Mouse (Mus musculus): ENCODE results near the gene Gdf11. TPM values are rescaled to one million over a fixed set of nuclear protein-coding genes. Genes with fewer than 3 reads are reported as not detected.

Gene Gdf11
- polyA plus RNA-seq (2012; rRNA removed): 0.53 and 0.82 TPM in 2 replicates

DNA sequence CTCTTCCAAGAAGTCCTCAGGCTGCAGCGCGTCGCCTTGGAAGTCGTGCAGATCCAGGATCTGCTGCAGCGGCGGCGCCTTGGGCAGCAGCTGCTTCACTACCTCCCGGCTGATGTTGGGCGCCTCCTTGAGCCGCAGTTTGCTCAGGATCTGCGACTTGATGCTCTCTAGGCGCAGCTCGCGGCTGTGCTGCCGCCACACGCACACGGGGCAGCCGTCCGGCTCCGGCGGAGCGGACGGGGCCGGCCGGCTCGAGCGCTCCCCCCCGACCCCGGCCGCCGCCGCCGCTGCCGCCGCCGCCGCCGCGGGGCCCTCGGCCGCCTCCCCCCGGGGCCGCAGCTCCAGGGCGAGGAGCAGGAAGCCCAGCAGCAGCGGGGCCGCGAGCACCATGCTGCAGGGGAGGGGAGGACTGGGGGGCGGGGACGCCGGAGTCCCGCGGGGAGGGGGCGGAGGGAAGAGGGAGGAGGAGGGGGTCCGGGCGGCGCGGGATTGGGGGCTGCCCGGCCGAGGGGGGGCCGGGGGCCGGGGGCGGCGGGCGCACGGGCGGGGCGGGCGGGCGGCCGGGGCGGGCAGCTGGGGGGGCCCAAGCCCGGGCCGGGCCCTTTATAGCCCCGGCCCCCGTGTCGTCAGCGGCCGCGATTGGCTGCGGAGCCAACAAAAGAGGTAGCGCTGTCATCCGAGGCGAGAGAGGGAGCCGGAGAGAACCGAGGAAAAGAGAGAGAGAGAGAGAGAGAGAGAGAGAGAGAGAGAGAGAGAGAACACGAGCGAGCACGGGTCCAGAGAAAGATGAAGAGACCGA is at the start of gene Gdf11:
TSS of gene Gdf11 (minus strand) at position 423 of the 799 bp plus-strand sequence.
- WGBS: under 1% methylated on average over 73 of the region's 89 CpGs
- H3K27me3 ChIP-seq (ENCODE audit: control insufficient read depth, insufficient read depth, low read length): peaks cover 9% of the 10 kb centered on the region
- no peak within 1 kb of the TSS for H3K27ac ChIP-seq (ENCODE audit: insufficient read depth, low read depth, low read length)
- H3K4me1 ChIP-seq (ENCODE audit: control insufficient read depth, insufficient read depth, insufficient read length, low read length): peaks cover 3% of the 10 kb centered on the region
- peak within 1 kb of the TSS; percentile 77 for H3K4me3 ChIP-seq (ENCODE audit: low read depth, low read length)
- H3K36me3 ChIP-seq (ENCODE audit: control insufficient read depth, insufficient read depth, low read length): no peaks in the 10 kb centered on the region
- TF ChIP-seq CTCF (IDR thresholded peaks at IDR 0.05; ENCODE audit: extremely low read depth, insufficient read length, insufficient replicate concordance, low read depth, low read length) (no peak), POLR2A (IDR thresholded peaks at IDR 0.05; ENCODE audit: low read depth, low read length) (no peak)

DNA sequence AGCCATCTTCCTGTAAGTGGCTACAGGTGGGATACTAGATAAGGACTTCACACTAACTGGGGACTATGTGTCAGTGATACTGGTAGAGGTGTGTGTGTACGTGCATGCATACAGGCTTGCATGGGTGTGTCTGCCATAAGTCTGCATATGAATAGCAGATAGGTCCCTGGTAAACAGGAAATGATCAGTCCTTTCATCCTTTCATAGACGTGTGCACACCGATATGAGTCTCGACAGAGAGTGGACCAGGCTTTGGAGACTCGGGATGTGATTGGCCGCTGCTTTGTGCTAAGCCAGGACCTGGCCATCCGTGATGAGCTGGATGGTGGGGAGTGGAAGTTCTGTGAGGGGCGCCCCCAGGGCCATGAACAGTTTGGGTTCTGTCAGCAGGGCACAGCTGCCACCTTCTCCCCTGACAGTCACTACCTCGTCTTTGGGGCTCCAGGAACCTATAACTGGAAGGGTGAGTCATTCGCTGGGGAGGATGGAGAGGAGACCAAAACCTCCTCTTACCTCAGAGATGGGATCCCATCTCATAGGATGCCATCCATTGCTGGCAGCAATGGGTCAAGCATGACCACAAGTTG is 49.0 kb upstream of the Gdf11 start:
- H3K27me3 ChIP-seq (ENCODE audit: control insufficient read depth, insufficient read depth, low read length): no peaks in the 10 kb centered on the region
- WGBS: 83% methylated on average over 10 of the region's 10 CpGs
- H3K4me3 ChIP-seq (ENCODE audit: low read depth, low read length): no peak overlapping the region
- H3K27ac ChIP-seq (ENCODE audit: insufficient read depth, low read depth, low read length): no peak overlapping the region
- peaks cover 2% of the 10 kb centered on the region; the same call in 1 of the 2 replicates for H3K4me1 ChIP-seq (ENCODE audit: control insufficient read depth, insufficient read depth, insufficient read length, low read length)
- TF ChIP-seq POLR2A (IDR thresholded peaks at IDR 0.05; ENCODE audit: low read depth, low read length) (no peak), CTCF (IDR thresholded peaks at IDR 0.05; ENCODE audit: extremely low read depth, insufficient read length, insufficient replicate concordance, low read depth, low read length) (no peak)
- H3K36me3 ChIP-seq (ENCODE audit: control insufficient read depth, insufficient read depth, low read length): no peaks in the 10 kb centered on the region

- Histone ChIP-seq H3K27me3 (ENCODE audit: control insufficient read depth, insufficient read depth, low read length) (peaks cover 3% of the 10 kb centered on the region), H3K4me1 (ENCODE audit: control insufficient read depth, insufficient read depth, insufficient read length, low read length) (peaks cover 7% of the 10 kb centered on the region; the same call in 1 of the 2 replicates), H3K4me3 (ENCODE audit: low read depth, low read length) (peak overlapping the region; percentile 29; the same call in 1 of the 2 replicates), H3K27ac (ENCODE audit: insufficient read depth, low read depth, low read length) (peak overlapping the region; percentile 52), H3K36me3 (ENCODE audit: control insufficient read depth, insufficient read depth, low read length) (no peaks in the 10 kb centered on the region)
- WGBS: 21% methylated on average over 5 of the region's 5 CpGs
- peak; percentile 26; the same call in 1 of the 2 replicates for TF ChIP-seq POLR2A (IDR thresholded peaks at IDR 0.05; ENCODE audit: low read depth, low read length)
- no peak for TF ChIP-seq CTCF (IDR thresholded peaks at IDR 0.05; ENCODE audit: extremely low read depth, insufficient read length, insufficient replicate concordance, low read depth, low read length)
Measured at GRCm38 (mm10) chr10:128938974-128939373, 47.5 kb upstream of the Gdf11 start.

DNA sequence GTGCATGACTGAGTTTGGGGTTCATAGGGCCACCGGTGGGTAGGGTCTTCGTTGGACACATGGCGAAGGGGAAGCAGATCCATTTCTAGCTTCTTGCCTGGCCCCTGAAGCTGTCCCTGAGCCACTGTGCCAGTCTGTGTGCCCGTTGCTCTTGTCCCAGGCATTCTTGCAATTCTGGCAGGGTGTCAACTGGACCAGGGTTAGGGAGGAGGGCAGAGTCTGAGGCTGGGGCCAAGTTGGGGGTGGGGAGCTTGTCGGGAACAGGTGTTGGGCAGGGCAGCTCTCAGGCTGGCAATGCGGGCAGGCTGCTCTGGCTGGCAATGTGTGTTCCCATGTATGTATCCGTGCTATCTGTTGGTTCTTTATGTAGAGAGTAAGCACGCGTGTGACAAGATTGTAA is 46.9 kb upstream of the Gdf11 start:
- TF ChIP-seq CTCF (IDR thresholded peaks at IDR 0.05; ENCODE audit: extremely low read depth, insufficient read length, insufficient replicate concordance, low read depth, low read length) (no peak), POLR2A (IDR thresholded peaks at IDR 0.05; ENCODE audit: low read depth, low read length) (no peak)
- no peak overlapping the region for H3K4me3 ChIP-seq (ENCODE audit: low read depth, low read length)
- 38% methylated on average over 9 of the region's 9 CpGs for WGBS
- H3K27ac ChIP-seq (ENCODE audit: insufficient read depth, low read depth, low read length): peak overlapping the region; percentile 52; the same call in 1 of the 2 replicates
- H3K36me3 ChIP-seq (ENCODE audit: control insufficient read depth, insufficient read depth, low read length): no peaks in the 10 kb centered on the region
- H3K27me3 ChIP-seq (ENCODE audit: control insufficient read depth, insufficient read depth, low read length): peaks cover 8% of the 10 kb centered on the region
- peaks cover 10% of the 10 kb centered on the region; the same call in 1 of the 2 replicates for H3K4me1 ChIP-seq (ENCODE audit: control insufficient read depth, insufficient read depth, insufficient read length, low read length)

GRCm38 (mm10) chr10:128937756-128938390 is 46.4 kb upstream of the Gdf11 start:
- peaks cover 12% of the 10 kb centered on the region for H3K27me3 ChIP-seq (ENCODE audit: control insufficient read depth, insufficient read depth, low read length)
- no peak overlapping the region for H3K4me3 ChIP-seq (ENCODE audit: low read depth, low read length)
- peaks cover 10% of the 10 kb centered on the region; the same call in 1 of the 2 replicates for H3K4me1 ChIP-seq (ENCODE audit: control insufficient read depth, insufficient read depth, insufficient read length, low read length)
- H3K27ac ChIP-seq (ENCODE audit: insufficient read depth, low read depth, low read length): no peak overlapping the region
- H3K36me3 ChIP-seq (ENCODE audit: control insufficient read depth, insufficient read depth, low read length): no peaks in the 10 kb centered on the region
- TF ChIP-seq CTCF (IDR thresholded peaks at IDR 0.05; ENCODE audit: extremely low read depth, insufficient read length, insufficient replicate concordance, low read depth, low read length): no peak
- no peak for TF ChIP-seq POLR2A (IDR thresholded peaks at IDR 0.05; ENCODE audit: low read depth, low read length)
- 83% methylated on average over 12 of the region's 12 CpGs for WGBS

DNA sequence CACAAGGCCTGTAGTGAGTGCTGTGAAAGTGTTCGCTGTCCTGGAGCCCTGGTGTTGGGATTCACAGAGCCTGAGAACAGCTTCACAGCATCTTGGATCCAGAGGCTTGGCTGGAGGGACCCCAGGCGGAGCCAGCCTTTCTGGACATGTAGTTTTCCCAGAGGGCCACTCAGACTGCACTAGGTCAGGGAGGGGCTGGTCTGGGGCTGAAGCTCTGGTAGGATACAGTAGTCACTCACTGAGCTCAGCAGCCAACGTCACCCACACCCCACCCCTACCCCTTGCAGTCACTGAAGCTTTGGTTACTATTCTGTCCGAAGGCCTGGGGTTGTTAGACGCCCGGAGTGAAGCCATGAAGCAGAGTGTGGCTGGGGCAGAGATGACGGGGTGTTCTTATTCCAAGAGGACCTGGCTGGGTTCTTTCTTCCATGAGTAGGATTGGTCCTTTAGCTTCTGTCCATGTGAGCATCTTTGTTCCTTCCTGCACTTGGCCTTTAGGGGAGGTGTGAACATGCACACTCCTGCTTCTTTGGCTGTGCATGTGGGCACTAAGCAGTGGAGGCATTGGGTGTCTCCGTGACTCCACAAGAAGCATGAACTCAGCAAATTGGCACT is 44.4 kb upstream of the Gdf11 start:
- WGBS: 84% methylated on average over 8 of the region's 8 CpGs
- Histone ChIP-seq H3K27ac (ENCODE audit: insufficient read depth, low read depth, low read length) (no peak overlapping the region), H3K4me1 (ENCODE audit: control insufficient read depth, insufficient read depth, insufficient read length, low read length) (peaks cover 10% of the 10 kb centered on the region; the same call in 1 of the 2 replicates), H3K27me3 (ENCODE audit: control insufficient read depth, insufficient read depth, low read length) (peaks cover 15% of the 10 kb centered on the region), H3K4me3 (ENCODE audit: low read depth, low read length) (0 out of 2 replicates have a peak overlapping the region, but pooled peaks have one; percentile 4), H3K36me3 (ENCODE audit: control insufficient read depth, insufficient read depth, low read length) (no peaks in the 10 kb centered on the region)
- TF ChIP-seq POLR2A (IDR thresholded peaks at IDR 0.05; ENCODE audit: low read depth, low read length) (no peak), CTCF (IDR thresholded peaks at IDR 0.05; ENCODE audit: extremely low read depth, insufficient read length, insufficient replicate concordance, low read depth, low read length) (no peak)
